Mouse (Mus musculus): ENCODE data around the gene Tenm2. TPM values are rescaled to one million over a fixed set of nuclear protein-coding genes. Genes with fewer than 3 reads are reported as not detected.

Tenm2 gene
- polyA plus RNA-seq, 1 experiment from 2014 or later: 1.8 TPM

- no peak for DNase-seq (ENCODE audit: extremely low spot score, low spot score)
- peak overlapping the region; percentile 40 for H3K27ac ChIP-seq
Measured at GRCm38 (mm10) chr11:36121410-36121929, 1114.3 kb downstream of the Tenm2 start.

GRCm38 (mm10) chr11:36120591-36121409 is 1115.0 kb downstream of the Tenm2 start:
- H3K9me3 ChIP-seq: no peaks in the 10 kb centered on the region
- 31% methylated on average over 7 of the region's 7 CpGs for WGBS
- no peak for DNase-seq (ENCODE audit: extremely low spot score, low spot score)
- H3K27ac ChIP-seq: peak overlapping the region; percentile 40
- H3K27me3 ChIP-seq (ENCODE audit: poor library complexity, severe bottlenecking): peaks cover 8% of the 10 kb centered on the region; the same call in 1 of the 2 replicates
- H3K4me1 ChIP-seq: peaks cover 41% of the 10 kb centered on the region
- H3K36me3 ChIP-seq (replicated peaks): no peaks in the 10 kb centered on the region
- H3K4me3 ChIP-seq: no peak overlapping the region

More at GRCm38 (mm10) chr11:36121410-36121929, 1114.3 kb downstream of the Tenm2 start:
- H3K27me3 ChIP-seq (ENCODE audit: poor library complexity, severe bottlenecking): peaks cover 8% of the 10 kb centered on the region; the same call in 1 of the 2 replicates
- no peaks in the 10 kb centered on the region for H3K9me3 ChIP-seq
- no peak overlapping the region for H3K4me3 ChIP-seq
- no peaks in the 10 kb centered on the region for H3K36me3 ChIP-seq (replicated peaks)
- peaks cover 41% of the 10 kb centered on the region for H3K4me1 ChIP-seq
- 64% methylated on average over 8 of the region's 8 CpGs for WGBS

DNA sequence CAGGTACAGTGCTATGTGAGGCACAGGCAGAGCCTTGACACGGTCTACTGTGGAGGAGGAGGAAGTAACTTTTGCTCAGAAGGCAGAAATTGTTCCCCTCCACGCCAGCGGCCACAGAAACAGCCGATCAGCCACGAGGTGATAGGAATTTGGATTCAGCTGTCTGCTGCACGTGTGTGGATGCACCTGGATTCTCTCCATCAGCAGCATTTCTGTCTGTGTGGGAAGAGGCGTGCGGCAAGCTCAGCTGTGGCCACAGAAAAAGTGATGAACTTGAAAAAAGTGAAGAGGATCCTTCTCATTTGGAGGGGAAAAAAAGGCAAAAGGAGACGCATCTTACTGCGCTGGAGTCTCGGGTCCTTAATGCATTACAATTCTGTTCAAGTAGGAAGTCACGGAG is 1122.4 kb downstream of the Tenm2 start:
- Histone ChIP-seq H3K9me3 (no peaks in the 10 kb centered on the region), H3K27ac (no peak overlapping the region), H3K4me1 (peaks cover 31% of the 10 kb centered on the region), H3K27me3 (ENCODE audit: poor library complexity, severe bottlenecking) (peaks cover 46% of the 10 kb centered on the region), H3K4me3 (no peak overlapping the region), H3K36me3 (replicated peaks) (no peaks in the 10 kb centered on the region)
- 88% methylated on average over 12 of the region's 12 CpGs for WGBS
- no peak for DNase-seq (ENCODE audit: extremely low spot score, low spot score)

- Histone ChIP-seq H3K4me1 (peaks cover 47% of the 10 kb centered on the region), H3K4me3 (no peak overlapping the region), H3K9me3 (no peaks in the 10 kb centered on the region), H3K27me3 (ENCODE audit: poor library complexity, severe bottlenecking) (peaks cover 74% of the 10 kb centered on the region), H3K36me3 (replicated peaks) (no peaks in the 10 kb centered on the region), H3K27ac (peak overlapping the region; percentile 51)
- DNase-seq (ENCODE audit: extremely low spot score, low spot score): peak; percentile 67
- WGBS: 35% methylated on average over 12 of the region's 12 CpGs
Measured at GRCm38 (mm10) chr11:36108970-36109731, 1126.6 kb downstream of the Tenm2 start.

DNA sequence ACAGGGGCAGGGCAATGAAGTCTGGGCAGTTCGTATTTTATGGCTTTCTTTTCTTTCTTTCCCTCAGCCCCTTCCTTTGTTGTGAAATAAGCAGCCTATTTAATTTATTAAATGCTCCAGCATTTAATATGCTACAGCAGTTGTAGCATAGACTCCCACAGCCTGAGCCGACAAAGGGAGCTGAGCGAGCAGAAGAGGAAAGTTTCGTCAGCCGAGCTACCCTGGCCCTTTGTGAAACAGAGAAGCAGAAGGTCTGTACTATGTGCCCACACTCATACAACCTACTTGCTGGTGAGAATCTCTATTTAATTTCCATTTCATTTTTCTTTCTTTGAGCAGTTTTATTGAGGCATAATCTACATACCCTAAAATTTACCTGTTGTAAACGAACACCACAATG is 1127.9 kb downstream of the Tenm2 start:
- Histone ChIP-seq H3K4me1 (peaks cover 60% of the 10 kb centered on the region), H3K9me3 (no peaks in the 10 kb centered on the region), H3K36me3 (replicated peaks) (no peaks in the 10 kb centered on the region), H3K4me3 (no peak overlapping the region), H3K27me3 (ENCODE audit: poor library complexity, severe bottlenecking) (peaks cover 61% of the 10 kb centered on the region), H3K27ac (no peak overlapping the region)
- WGBS: 77% methylated on average over 6 of the region's 6 CpGs
- DNase-seq (ENCODE audit: extremely low spot score, low spot score): no peak

DNA sequence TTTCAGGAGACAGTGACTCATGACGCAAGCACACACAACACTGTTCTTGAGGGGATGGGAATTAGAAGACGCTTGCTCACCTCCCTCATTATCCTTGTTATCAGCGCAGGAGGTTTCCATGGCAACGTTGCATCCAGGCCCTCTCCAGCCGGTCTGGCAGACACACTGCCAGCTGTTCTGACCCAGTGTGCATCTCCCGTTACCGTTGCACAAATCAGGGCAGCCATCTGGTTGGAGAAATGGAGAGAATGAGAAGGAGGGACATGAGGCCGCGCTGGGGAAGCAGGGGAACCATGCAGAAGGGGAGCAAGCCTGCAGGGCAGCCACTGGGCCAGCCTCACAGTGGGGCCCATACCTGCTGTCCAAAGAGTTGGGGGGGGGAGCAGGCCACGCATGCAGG is 1129.1 kb downstream of the Tenm2 start:
- Histone ChIP-seq H3K4me3 (no peak overlapping the region), H3K36me3 (replicated peaks) (no peaks in the 10 kb centered on the region), H3K27ac (peak overlapping the region; percentile 75), H3K27me3 (ENCODE audit: poor library complexity, severe bottlenecking) (peaks cover 55% of the 10 kb centered on the region), H3K9me3 (no peaks in the 10 kb centered on the region), H3K4me1 (peaks cover 60% of the 10 kb centered on the region)
- peak; percentile 33 for DNase-seq (ENCODE audit: extremely low spot score, low spot score)
- 41% methylated on average over 10 of the region's 10 CpGs for WGBS

DNA sequence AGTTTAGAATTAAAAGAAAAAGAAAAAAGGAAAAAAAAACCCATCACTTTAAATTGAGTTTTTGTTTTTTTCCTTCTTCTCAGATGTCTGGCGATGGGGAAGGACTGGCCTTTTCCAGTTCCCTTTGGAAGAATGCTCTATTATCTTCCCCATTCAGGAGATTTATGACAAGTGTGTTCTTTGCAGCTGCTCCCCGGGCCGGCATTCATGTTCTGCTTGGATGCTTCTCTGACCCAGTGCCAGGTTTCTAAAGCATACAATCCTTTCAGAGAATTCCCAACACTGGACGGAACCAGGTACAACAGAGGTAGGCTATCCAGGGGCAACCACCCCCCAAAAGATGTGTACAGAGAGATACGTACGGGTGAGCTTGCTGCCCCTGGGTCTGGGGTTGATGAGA is 1132.2 kb downstream of the Tenm2 start:
- 44% methylated on average over 6 of the region's 6 CpGs for WGBS
- H3K27ac ChIP-seq: no peak overlapping the region
- peaks cover 41% of the 10 kb centered on the region for H3K27me3 ChIP-seq (ENCODE audit: poor library complexity, severe bottlenecking)
- H3K36me3 ChIP-seq (replicated peaks): no peaks in the 10 kb centered on the region
- H3K4me3 ChIP-seq: no peak overlapping the region
- H3K4me1 ChIP-seq: peaks cover 40% of the 10 kb centered on the region
- no peaks in the 10 kb centered on the region for H3K9me3 ChIP-seq
- no peak for DNase-seq (ENCODE audit: extremely low spot score, low spot score)

DNA sequence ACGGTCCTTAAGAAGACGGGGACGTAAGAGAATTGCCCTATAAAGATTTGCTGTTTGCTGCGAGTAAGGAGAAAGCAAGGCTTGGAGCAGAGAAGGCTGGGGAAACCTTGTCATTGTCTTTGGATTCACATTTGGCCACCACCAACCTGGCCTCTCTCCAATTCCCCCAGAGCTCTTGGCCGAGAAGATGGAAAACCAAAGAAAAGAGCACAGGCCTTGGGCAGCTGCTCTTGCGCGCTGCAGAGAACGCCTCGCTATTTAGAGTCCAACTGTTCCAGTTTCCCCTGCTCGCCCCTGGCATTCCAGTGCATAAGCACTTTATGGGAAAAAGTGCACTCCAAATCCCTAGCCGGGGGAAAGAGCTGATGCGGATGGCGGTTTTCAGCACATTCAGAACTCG is 1139.5 kb downstream of the Tenm2 start:
- H3K27me3 ChIP-seq (ENCODE audit: poor library complexity, severe bottlenecking): 0 out of 2 replicates have a peak, but pooled peaks cover 3% of the 10 kb centered on the region
- H3K4me3 ChIP-seq: no peak overlapping the region
- H3K4me1 ChIP-seq: no peaks in the 10 kb centered on the region
- no peak for DNase-seq (ENCODE audit: extremely low spot score, low spot score)
- H3K27ac ChIP-seq: no peak overlapping the region
- H3K9me3 ChIP-seq: no peaks in the 10 kb centered on the region
- 93% methylated on average over 14 of the region's 14 CpGs for WGBS
- H3K36me3 ChIP-seq (replicated peaks): no peaks in the 10 kb centered on the region

- Histone ChIP-seq H3K27ac (no peak overlapping the region), H3K9me3 (no peaks in the 10 kb centered on the region), H3K4me1 (peaks cover 4% of the 10 kb centered on the region; the same call in 1 of the 2 replicates), H3K4me3 (no peak overlapping the region), H3K36me3 (replicated peaks) (no peaks in the 10 kb centered on the region), H3K27me3 (ENCODE audit: poor library complexity, severe bottlenecking) (no peaks in the 10 kb centered on the region)
- DNase-seq (ENCODE audit: extremely low spot score, low spot score): no peak
- 8% methylated on average over 3 of the region's 3 CpGs for WGBS
Measured at GRCm38 (mm10) chr11:36090210-36090609, 1145.6 kb downstream of the Tenm2 start.

- DNase-seq (ENCODE audit: extremely low spot score, low spot score): no peak
- WGBS: 70% methylated on average over 10 of the region's 10 CpGs
Measured at GRCm38 (mm10) chr11:36081399-36082053, 1154.2 kb downstream of the Tenm2 start.

DNA sequence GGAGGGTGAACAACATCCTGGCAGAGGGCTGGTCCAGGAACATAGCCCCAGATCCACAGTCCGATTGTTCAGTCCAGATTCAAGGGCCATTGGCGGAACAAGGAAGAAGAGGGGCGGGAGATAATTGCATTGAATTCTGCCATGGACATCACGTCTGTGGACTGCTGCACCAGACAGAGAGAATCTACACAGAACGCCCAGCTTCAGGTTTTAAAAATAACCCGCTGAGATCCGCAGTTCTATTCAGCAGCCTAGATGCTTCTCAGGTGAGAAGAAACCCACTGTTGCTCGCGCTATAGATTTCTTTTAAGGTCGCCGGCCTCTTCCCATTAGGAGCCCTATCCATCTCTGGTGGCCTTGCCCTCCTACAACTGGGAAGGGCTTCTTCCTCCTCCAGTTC is 1155.0 kb downstream of the Tenm2 start:
- Histone ChIP-seq H3K27ac (0 out of 2 replicates have a peak overlapping the region, but pooled peaks have one; percentile 15), H3K36me3 (replicated peaks) (no peaks in the 10 kb centered on the region), H3K9me3 (no peaks in the 10 kb centered on the region), H3K4me1 (peaks cover 29% of the 10 kb centered on the region), H3K4me3 (no peak overlapping the region), H3K27me3 (ENCODE audit: poor library complexity, severe bottlenecking) (peaks cover 19% of the 10 kb centered on the region)
- DNase-seq (ENCODE audit: extremely low spot score, low spot score): no peak
- WGBS: 71% methylated on average over 11 of the region's 11 CpGs

More at GRCm38 (mm10) chr11:36081399-36082053, 1154.2 kb downstream of the Tenm2 start:
- Histone ChIP-seq H3K27me3 (ENCODE audit: poor library complexity, severe bottlenecking) (peaks cover 14% of the 10 kb centered on the region), H3K27ac (no peak overlapping the region), H3K4me3 (no peak overlapping the region), H3K9me3 (no peaks in the 10 kb centered on the region), H3K4me1 (peaks cover 29% of the 10 kb centered on the region), H3K36me3 (replicated peaks) (no peaks in the 10 kb centered on the region)

GRCm38 (mm10) chr11:36078391-36078790 is 1157.4 kb downstream of the Tenm2 start:
- peaks cover 42% of the 10 kb centered on the region for H3K27me3 ChIP-seq (ENCODE audit: poor library complexity, severe bottlenecking)
- H3K4me3 ChIP-seq: no peak overlapping the region
- peaks cover 37% of the 10 kb centered on the region for H3K4me1 ChIP-seq
- no peak overlapping the region for H3K27ac ChIP-seq
- DNase-seq (ENCODE audit: extremely low spot score, low spot score): no peak
- H3K9me3 ChIP-seq: no peaks in the 10 kb centered on the region
- 86% methylated on average over 7 of the region's 7 CpGs for WGBS
- H3K36me3 ChIP-seq (replicated peaks): no peaks in the 10 kb centered on the region

All from forebrain, embryonic 10.5 days (tissue).